Mouse (Mus musculus): ENCODE measurements around the gene Sstr2.
"Not testable (repeated sequence)": the region's sequence is repeated elsewhere in the genome, so short reads cannot be mapped to it uniquely, and the experiment has no call there.

The Sstr2 gene

DNA sequence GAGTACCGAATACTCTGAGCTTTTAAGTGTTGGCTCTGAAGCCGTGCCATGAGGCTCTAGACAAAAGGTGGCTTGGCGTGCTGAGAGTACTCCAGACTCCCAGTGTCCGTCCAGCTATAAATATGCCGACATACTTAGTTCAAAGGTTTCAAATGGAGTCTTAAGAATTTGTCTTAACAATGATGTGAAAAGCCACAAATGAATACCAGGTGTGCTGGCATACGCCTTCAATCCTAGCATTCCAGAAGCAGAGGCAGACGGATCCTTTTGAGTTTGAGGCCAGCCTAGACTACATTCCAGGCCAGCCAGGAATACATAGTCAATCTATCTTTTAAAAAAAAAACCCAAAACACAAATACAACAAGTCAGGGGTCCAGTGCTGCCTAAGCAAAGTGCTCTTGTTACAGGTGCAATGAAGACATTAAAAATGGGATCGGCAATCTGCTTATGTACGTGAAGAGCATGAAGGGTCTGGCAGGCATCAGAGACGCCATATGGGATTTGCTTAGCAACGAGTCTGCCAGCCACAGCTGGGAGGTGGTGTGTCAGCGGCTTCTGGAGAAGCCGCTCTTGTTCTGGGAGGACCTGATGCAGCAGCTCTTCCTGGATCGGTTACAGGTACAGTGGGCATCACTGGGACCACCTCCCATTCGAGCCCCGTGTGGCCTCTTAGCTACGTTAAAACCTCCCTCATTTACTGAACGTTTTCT is 35.6 kb downstream of the Sstr2 start:
- no peak for DNase-seq (ENCODE audit: inconsistent age in 2 of 2, low spot score in 1 of 2)

DNA sequence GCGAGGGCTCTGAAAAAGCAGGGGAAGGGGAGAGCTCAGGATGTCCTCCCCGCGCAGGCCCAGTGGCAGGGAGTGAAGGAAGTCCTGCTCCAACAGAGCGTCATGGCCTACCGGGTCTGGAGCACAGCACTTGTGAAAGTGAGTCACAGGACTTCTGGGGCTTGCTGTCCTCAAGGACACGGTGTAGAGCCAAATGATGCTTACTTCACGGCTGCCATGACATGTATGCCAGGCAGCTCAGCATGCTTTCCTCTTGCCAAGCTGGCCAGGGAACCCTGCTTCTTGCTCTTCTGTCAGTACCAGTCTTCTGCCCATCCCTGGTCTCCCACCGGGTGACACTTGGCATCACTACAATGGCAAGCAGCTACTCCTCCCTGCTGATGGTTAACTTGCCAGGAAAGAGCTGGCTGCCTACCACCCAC is 37.4 kb downstream of the Sstr2 start:
- DNase-seq (ENCODE audit: inconsistent age in 2 of 2, low spot score in 1 of 2), result peak; percentile 76 to 91

DNA sequence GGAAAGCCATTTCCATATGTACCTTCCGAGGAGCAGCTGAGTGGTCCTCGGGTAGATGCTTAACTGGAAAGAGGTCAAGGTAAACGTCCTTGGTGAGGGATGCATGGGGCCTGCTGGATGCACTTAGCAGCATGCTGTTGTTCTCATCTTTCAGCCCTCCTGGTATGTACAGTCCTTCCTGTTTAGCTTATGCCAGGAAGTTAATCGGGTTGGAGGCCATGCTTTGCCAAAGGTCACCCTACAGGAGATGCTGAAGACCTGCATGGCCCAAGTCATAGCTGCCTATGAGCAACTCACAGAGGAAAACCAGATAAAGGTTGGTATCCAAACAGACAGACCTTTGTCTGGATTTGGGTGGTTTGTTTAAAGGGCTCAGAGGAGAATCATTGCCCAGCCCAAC is 38.1 kb downstream of the Sstr2 start:
- DNase-seq (ENCODE audit: inconsistent age in 2 of 2, low spot score in 1 of 2), result peak in 1 of 2 experiments; percentile 34

DNA sequence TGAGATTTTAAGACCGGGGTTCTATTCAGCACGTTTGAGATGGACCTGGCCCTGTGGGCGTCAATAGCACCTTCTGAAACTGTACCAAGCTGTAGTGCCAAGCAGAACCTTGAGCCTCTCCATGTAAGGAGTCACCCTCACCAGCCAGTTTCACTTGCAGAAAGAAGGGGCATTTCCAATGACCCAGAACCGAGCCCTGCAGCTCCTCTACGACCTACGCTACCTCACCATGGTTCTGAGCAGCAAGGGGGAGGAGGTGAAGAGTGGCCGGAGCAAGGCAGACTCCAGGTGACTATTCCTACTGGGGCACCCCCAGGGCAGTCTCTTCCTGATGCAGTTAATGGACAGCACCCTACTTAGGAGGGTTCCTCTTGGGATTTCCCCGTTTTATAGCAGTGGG is 39.2 kb downstream of the Sstr2 start:
- DNase-seq (ENCODE audit: inconsistent age in 2 of 2, low spot score in 1 of 2), result peak in 1 of 2 experiments; percentile 27

DNA sequence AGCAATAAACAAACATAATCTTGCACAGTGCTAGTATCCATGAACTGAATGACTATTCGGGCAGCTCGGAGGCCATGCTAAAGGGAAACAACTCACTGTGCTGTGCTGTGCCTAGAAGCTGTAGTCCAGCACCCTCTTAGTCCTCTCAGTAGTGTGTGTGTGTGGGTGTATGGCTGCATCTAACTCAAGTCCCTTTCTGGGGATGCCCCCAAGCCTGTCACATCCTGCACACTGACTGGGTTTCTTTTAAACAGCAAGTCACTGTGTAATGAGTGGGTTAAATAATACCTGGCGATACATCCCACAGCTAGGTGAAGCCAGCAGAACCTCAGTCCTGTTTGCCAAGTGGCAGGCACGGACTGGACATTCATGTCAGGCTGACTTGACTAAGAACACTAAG is 39.6 kb downstream of the Sstr2 start:
- DNase-seq (ENCODE audit: inconsistent age in 2 of 2, low spot score in 1 of 2), result no peak

DNA sequence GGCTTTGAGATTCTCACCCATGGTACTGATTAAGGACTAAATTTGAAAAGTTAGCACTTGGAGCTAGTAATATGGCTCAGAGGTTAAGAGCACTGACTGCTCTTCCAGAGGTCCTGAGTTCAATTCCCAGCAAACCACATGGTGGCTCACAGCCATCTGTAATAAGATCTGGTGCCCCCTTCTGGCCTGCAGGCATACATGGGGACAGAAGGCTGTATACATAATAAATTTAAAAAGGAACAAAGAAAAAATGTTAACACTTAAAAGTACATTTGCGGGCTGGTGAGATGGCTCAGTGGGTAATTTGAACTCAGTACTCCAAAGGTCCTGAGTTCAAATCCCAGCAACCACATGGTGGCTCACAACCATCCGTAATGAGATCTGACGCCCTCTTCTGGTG is 41.1 kb downstream of the Sstr2 start:
- not testable (repeated sequence) for DNase-seq (ENCODE audit: inconsistent age in 2 of 2, low spot score in 1 of 2)

DNA sequence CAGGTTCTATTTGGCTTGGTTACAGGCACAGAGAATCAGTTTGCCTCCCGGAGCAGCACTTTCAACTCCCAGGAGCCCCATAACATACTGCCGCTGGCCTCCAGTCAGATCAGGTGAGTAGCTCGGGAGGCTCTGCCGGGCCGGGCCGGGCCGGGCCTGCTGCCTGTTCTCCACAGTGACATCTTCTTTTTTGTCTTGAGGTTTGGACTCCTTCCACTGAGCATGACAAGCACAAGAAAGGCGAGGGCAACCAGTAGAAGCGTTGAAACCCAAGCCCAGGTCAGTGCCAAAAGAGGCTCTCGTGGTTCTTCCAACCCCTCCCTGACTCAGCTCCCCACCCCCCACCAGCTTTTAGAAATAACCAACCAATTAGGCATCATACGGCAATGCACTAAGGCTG is 41.8 kb downstream of the Sstr2 start:
- no peak for DNase-seq (ENCODE audit: inconsistent age in 2 of 2, low spot score in 1 of 2)

DNA sequence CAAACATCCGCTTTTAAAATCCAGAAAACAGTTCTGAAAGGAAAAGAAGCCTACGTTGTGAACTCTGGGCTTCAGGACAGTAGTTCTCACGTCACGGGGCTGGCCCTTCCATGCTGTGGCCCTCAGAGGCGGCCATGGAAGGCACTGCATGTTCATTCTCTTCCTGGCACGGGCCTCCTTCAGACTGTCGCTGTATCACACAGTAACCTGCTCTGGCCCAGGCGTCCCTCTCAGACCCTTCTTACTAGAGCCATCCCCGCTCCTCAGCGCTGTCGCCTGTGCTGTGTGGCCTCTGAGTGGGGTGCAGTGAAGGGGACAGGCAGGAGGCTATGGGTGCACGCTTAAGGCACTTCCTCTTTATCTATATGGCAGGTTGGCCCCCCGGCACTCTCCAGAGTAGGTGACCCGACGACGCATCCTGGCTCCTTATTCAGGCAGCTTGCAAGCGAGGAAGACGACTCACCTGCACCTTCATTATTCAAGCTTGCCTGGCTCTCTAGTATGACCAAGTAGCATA is 42.8 kb downstream of the Sstr2 start:
- DNase-seq (ENCODE audit: inconsistent age in 2 of 2, low spot score in 1 of 2), result no peak

DNA sequence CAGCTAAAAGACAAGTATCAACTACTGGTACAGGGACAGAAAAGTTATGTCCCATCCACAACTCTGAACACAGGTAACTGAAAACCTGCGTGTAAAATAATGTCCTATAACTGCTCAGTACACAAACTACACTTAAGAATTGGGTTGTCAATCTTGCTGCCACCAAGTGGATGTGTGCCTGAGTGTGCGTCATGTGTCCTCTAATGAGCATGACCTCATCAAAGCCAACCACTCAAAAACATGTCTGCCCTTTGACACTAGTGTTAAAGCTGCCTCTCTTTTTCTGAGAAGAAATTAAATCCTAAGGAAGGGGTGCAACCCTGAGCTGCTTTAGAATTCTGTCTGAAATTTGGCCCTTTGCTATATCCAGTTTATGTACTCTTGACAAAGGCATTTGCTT is 45.1 kb downstream of the Sstr2 start:
- peak in 1 of 2 experiments; percentile 68 for DNase-seq (ENCODE audit: inconsistent age in 2 of 2, low spot score in 1 of 2)

DNA sequence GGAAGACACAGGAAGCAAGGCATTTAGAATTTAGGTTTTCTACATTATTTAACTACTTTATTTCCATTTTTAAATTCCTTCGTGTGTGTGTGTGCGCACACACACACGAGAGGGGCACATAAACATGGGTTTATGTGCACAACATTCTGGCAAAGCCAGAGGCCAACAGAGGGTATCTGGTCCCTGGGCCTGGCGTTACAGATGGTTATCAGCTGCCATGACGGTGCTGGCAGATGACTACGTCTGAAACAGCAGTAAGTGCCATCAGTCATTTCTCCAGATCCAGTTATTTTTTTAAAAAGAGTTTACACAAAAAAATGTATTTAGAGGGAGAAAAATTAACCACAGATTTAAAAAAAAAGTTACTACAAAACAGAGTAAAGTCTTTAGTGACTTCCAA is 47.1 kb downstream of the Sstr2 start:
- DNase-seq (ENCODE audit: inconsistent age in 2 of 2, low spot score in 1 of 2), result no peak

DNA sequence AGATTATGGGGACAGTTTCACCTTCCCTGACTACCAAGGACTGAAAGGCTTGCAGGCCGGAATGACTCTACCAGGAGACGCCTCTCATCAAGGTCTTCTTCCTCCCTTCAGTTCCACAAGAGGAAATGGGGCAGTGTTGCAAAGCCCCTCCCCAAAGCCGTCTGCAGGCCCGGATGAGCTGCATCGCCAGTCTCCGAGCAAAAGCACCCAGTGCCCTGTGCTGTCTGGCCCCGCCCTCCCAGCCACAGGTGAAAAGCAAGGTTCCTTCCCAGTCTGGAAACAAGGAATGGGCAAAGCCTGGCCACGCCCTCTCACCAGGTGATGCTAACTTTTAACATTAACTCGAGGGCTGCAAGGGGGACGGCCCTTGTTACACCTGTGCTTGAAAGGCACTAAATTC is 47.5 kb downstream of the Sstr2 start:
- DNase-seq (ENCODE audit: inconsistent age in 2 of 2, low spot score in 1 of 2), result peak in 1 of 2 experiments; percentile 67

DNA sequence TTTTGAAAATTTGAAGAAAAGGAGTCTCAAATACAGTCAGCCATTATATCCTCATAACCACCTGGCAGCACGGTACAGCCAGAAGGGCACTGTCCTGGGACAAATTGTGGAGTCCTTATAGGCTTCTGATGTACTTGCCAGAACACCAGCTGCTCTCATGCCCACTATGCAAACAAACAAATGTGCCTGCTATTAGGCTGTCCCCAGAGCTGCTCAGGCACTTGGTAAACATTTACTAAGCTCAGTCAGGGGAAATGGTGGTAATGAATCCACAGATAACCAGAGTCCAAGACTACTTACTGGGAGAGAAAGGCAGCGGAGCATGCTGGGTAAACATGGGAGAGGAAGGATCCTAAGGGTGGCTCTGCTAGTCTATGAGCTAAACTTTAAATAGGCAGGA is 48.0 kb downstream of the Sstr2 start:
- DNase-seq (ENCODE audit: inconsistent age in 2 of 2, low spot score in 1 of 2), result no peak

DNA sequence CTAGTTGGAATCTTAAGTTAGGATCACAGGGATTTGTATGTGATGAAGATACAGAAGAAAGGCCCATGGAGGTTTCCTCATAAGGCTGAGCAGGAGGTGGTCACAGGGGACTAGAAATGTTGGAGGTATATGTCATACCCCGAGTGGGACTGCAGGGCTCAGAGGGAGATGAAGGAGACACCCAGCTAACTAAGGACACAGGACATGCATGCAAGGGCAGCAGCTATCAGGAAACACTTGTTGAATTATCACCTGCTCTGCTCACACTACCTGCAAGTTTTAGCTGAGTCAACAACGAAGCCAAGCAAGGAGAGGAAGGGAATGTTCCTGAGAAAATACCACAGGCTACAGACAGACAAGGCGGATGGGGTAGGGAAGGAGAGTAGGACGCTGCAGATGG is 48.6 kb downstream of the Sstr2 start:
- DNase-seq (ENCODE audit: inconsistent age in 2 of 2, low spot score in 1 of 2), result no peak

DNA sequence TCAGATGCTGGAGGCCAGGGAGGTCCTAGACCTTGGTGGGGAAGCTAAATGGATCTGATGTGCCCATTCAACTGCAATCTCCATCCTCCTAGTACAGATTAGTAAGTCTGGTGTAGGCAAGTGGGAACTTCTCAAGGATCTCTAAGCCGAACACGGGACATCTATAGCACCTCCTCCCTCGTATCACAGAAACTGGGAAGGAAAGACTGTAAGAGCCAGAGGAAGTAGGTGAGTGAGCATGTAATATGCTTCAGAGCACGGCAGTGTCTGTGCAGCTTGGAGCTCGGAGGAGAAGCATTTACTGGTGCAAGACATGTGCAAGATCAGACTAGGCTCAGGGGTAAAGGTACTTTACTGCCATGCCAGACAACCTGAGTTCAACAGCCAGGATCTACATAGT is 49.7 kb downstream of the Sstr2 start:
- DNase-seq (ENCODE audit: inconsistent age in 2 of 2, low spot score in 1 of 2), result no peak

DNA sequence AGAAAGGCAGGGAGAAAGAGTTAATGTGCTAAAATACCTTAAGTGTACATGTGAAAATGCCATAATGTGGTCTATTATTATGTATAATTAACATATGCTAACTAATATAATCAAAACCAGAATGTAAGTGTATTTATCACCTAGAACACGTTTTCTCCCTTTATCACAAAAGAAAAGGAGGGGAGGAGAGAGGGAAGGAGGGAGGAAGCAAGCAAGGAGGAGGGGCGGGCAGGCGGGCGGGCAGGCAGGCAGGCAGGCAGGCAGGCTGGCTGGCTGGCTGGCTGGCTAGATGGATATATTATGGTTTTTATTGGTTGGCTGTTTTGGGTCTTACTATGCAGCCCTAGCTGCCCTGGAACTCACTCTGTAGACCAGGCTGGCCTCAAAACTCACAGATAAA is 50.6 kb downstream of the Sstr2 start:
- DNase-seq (ENCODE audit: inconsistent age in 2 of 2, low spot score in 1 of 2), result no peak

DNA sequence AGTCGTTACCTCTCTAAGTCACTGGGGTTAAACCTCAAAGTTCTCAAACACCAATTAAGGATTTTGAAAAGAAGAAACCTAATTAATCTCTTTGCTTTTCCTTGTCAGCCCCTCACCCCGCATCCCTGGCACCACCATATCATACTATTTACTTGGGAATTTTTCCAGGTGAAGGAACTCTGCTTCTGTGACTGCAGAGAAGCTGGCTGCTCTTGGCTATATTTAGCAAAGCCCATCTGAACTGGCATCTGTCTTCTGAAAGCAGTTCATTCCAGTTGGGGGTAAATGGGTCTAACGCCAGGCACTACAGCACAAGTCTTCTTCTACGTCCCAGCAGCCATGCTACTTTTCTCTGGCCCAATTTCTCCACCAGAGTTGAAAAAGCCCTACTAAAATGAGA is 54.5 kb downstream of the Sstr2 start:
- no peak for DNase-seq (ENCODE audit: inconsistent age in 2 of 2, low spot score in 1 of 2)

DNA sequence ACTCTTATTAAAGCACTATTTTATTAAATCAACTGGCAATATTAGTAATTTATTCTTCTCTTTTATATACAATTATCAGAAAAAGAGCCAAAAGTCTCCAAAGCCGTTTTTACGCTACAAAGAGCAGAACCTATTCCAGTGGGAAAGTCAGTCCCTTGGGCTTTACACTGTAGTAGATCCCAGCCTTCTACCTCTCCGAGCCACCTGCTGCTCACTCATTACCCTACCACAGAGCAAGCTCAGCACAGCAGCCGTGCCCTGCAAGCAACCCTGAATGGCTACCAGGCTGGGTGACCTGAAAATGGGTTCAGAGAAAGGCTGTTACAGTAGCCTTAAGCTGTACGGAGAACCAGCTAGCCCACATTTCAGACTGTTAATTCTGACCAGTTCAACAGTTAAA is 55.5 kb downstream of the Sstr2 start:
- DNase-seq (ENCODE audit: inconsistent age in 2 of 2, low spot score in 1 of 2), result no peak
